Mouse (Mus musculus) kidney, postnatal 14 days (tissue): ENCODE data around the gene Clec12a.
"Not testable (repeated sequence)": the region's sequence is repeated elsewhere in the genome, so short reads cannot be mapped to it uniquely, and the experiment has no call there.

Source experiments
- DNase-seq: peaks from one replicate; pipeline ENCODE4 v3.0.0; 2022; ENCODE audit warnings: mixed read lengths

Clec12a gene

DNA sequence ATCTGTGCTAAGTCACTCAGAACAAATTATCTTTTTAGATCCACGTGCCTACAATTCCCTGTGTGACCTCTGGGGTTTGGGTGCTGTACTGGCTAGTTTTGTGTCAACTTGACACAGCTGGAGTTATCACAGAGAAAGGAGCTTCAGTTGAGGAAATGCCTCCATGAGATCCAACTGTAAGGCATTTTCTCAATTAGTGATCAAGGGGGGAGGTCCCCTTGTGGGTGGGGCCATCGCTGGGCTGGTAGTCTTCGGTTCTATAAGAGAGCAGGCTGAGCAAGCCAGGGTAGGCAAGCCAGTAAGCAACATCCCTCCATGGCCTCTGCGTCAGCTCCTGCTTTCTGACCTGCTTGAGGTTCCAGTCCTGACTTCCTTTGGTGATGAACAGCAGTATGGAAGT is at the start of gene Clec12a:
Gene Clec12a, plus strand, starts transcription at position 301 of the 400 bp plus-strand sequence.
- not testable (repeated sequence) for DNase-seq

DNA sequence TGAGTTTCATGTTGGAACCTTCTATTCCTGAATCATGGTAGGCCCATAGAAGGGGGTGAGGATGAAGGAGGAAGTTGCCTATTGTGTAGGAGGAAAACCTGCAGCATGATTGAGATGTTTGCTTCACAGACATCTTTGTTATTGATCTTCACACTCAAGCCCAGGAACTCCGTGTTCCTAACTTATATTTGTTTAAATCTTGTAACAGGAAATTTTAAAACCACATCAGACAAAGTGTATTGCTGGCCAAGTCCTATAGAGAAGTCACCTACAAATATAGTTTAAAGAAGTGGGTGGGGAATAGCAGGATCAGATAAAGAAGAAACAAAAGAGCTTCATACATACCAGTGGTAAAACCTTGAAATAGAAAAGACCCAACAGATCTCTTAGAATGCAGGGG is 38.3 kb upstream of the Clec12a start:
- no peak for DNase-seq

GRCm38 (mm10) chr6:129312499-129312898 is 30.0 kb upstream of the Clec12a start:
- DNase-seq: no peak

DNA sequence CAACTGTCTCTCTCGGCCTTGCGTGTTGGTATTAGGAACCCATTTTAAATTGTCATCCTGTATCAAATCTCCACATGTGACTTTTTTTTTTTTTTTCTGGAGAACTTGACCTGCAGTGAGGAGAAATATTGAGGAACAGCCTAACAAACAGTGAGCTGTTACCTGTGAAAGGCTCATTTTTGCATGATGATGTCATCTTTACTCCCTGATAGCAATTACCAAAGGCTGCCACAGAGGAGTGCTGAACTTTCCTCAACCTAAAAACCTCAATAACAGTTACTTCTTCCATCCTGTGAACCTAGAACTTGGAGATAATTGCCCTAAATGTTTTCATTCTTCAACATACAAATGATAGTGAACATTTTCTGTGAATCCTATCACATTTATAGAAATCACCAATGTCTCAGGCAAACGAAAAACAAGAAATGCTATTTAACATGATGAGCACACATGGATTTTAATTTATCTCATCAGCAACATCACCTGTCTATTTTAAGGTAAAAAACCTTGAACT is 27.8 kb upstream of the Clec12a start:
- no peak for DNase-seq

GRCm38 (mm10) chr6:129315698-129316097 is 26.8 kb upstream of the Clec12a start:
- no peak for DNase-seq

GRCm38 (mm10) chr6:129316463-129316862 is 26.0 kb upstream of the Clec12a start:
- DNase-seq: no peak

DNA sequence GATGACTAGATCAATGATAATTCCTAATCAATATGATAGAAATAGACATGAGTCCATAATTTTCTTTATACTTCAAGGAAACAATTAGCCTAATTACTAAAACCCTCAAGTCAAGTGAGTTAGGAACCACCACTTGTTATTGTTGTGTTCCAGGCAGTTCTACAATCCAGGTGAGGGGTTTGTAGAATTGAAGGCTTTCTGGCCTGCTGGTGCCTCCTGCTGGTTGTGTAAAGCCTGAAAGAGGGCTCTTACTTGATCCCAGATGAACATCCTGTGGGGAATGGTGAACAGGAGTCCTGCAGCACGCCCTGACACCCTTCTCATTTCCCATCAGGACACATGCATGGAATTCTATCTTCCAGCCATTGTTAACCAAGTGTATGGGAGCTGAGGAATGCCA is 24.1 kb upstream of the Clec12a start:
- DNase-seq: no peak

DNA sequence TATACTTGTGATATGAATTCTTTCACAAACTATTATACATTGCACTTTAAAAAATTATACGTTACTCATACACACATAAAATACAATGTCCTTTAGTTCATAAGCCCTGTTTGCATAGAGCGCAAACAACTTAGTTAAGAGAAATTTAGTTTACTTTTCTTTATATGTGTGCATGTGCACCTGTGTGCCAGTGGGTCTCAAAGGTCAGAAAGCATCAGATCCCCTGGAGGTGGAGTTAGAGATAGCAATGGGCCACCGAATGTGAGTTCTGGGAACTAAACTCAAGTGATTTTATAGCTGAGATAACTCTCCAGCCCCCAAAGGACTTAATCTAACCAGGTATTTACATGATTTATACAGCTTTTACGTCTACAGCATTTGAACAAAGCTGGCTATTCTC is 23.2 kb upstream of the Clec12a start:
- DNase-seq: no peak

- no peak for DNase-seq
Observed at GRCm38 (mm10) chr6:129326016-129326415, 16.5 kb upstream of the Clec12a start.

DNA sequence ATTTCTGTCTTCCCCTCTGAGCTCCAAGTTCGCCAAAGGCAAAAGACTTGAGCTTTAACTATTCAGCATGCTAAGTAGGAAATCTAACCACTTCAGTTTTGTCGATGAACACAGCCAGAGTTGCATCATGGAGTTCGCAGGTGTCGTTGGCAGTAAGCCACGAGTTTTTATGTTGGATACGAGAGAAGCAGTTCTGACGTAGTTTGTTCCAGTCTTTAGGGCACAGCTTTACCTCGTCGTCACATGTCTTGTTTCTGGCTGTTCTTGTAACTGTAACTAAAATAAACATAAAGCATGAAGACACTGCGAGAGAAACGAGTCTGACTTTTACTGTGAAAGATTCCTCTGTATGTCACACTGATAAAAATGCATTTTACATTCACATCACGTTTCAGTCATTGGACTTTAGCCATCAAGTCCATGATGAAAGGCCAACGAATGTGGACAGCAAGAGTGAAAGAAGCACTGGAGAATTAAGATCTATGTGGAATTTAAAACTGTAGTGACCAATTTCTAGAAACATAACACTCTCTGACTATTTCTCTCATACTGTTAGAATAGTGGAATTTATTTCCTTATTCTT is 15.8 kb upstream of the Clec12a start:
- DNase-seq: no peak

DNA sequence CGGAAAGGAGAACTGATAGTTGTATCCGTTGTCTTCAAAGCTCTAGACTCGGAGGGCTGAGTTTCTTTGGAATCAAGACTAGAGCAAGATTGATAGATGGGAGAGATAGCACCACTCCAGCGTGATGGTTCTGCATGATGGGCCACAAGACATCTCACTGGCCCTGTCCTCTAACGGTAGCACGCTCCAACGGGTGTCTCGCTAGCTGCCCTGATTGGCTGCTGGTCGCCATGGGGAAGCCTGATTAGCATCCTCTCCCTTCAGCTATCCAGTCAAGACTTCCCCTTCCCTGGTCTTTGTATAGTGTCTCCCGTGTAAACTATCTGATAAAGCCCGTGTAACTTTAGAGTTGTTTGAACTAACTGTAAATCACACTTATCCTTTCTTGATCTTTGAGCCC is 10.9 kb upstream of the Clec12a start, which contains the start of gene 4922502D21Rik:
Gene 4922502D21Rik, minus strand, starts transcription at position 187 of the 400 bp plus-strand sequence.
- no peak for DNase-seq

- DNase-seq: peak; percentile 60
Observed at GRCm38 (mm10) chr6:129333674-129334078, 8.8 kb upstream of the Clec12a start.

DNA sequence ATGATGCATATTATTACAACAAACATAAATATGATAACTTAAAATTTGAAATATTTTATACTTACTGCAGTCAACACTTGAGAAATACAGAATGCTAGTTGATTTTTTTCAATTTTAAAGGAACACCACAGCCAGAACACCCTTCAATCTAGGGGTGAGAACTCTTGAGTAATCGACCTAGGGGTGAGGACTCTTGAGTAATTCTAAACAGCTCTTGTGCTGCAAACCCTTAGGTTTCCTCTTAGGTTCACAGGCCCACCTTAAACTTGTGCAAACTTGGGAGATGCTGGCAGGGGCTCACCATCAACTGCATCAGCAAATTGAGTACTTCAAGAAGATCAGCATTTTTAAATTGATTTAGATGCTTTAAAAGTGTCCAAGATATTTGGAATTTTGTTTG is 4.7 kb upstream of the Clec12a start:
- DNase-seq: no peak

GRCm38 (mm10) chr6:129344408-129344807 is 1.9 kb downstream of the Clec12a start:
- no peak for DNase-seq

- DNase-seq: peak; percentile 6
Observed at GRCm38 (mm10) chr6:129349524-129350352, 7.2 kb downstream of the Clec12a start.

DNA sequence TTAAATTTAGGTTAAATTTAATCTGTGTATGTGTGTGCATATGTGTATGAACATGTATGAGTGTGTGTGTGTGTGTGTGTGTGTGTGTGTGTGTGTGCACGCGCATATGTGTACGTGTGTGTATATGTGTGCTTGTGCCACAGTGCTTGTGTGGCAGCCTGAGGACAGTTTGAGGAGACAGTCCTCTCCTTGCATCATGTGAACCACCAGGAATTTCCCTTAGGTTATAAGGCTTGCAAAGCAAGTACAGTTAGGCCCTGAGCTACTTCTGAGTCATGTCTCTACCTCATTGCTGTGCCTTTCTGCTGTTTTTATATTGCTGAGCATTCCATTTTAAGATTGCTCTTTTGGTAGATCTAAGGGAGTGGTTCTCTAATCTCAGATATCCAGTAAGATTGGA is 8.6 kb downstream of the Clec12a start:
- no peak for DNase-seq

GRCm38 (mm10) chr6:129355774-129356173 is 13.3 kb downstream of the Clec12a start:
- no peak for DNase-seq

GRCm38 (mm10) chr6:129356430-129356829 is 13.9 kb downstream of the Clec12a start:
- no peak for DNase-seq

DNA sequence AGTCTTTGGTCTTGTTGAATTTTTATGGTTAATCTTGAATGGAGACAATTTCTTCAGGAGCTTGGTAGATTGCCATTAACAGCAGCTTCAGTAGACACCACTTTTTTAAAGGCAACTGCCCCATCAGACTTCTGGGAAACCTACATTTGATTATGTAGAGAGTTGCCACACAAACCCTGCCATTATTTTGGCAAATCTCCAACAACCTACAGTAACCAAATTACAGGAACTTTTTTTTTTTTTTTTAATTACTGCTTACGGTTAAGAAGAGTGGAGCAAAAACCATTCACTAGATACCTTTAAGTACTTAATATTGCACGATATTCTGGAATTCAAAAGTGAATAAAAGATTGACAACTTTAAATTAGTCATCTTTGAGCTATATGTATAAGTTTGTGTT is 17.0 kb downstream of the Clec12a start:
- no peak for DNase-seq

DNA sequence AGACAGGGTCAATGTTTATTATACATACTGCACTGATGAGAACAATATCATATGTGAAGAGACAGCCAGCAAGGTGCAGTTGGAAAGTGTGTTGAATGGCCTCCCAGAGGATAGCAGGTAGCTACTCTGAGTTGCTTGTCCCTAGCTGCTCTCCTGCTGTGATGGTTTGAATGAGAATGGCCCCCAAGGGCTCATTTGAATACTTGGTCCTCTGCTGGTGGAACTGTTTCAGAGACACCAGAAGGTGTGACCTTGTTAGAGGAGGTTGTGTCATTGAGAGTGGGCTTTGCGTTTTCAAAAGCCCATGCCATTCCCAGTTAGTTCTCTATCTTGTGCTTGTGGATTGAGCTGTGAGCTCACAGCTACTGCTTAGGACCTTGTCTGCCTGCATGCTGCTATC is 21.5 kb downstream of the Clec12a start:
- no peak for DNase-seq

- peak; percentile 17 for DNase-seq
Observed at GRCm38 (mm10) chr6:129365959-129366359, 23.5 kb downstream of the Clec12a start.

DNA sequence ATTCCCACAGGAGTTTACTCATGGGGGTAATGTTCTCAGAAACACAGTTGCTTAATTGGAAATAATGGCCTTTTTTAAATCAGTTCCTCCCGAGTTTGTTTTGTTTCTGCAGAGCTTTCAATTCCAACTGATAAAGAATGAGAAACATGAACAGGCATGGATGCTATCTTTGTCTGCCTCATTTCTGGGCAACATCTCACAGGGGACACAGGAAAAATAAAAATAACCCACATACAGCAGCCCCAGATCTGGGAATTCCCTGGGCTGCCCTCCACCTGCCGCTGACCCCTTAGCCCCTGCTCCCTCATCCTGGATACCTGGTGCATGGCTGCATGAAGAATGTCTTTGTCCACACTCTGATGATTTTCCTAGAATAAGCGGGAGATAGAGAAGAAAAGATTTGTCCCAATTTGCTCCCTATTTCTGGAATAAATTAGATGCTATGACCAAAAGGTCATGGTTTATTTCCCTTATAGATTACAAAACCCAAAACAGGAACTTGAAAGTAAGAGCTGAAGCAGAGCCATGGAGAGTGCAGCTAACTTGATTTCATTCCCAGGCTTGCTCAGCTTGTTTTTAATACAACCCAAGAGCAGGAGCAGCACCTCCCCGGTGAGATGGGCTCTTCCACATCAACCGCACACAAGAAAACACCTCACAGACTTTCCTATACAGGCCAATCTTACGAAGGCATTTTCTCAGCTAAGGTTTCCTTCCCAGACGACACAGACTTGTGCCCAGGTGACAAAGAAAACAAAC is 27.1 kb downstream of the Clec12a start:
- DNase-seq: no peak

GRCm38 (mm10) chr6:129374937-129375471 is 32.5 kb downstream of the Clec12a start:
- no peak for DNase-seq
